Mouse (Mus musculus): ENCODE results near the gene Gm20388.

DNA sequence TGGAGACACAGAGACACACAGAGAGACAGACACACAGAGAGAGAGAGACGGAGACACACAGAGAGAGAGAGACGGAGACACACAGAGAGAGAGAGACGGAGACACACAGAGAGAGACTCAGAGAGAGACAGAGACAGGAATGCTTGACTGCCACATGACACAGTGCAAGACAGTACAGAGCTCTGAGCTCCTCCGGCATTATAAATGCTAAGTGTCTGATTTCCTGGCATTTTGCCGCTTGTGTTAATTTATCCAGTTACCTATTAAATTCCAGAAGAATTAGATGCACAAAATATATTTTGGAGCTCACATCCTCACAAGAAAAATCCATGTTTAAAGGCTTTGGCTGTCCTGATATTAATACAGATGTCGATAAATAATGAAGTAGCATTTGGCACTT lies 4274.4 kb downstream of the Gm20388 start:
- TF ChIP-seq GATA1 (IDR thresholded peaks at IDR 0.05; ENCODE audit: low read length) (no peak), TAL1 (IDR thresholded peaks at IDR 0.05; ENCODE audit: low read length) (no peak)

Data from erythroblast, embryonic 14.5 days (primary cell).